Mouse (Mus musculus): ENCODE data around the gene Gm17428.

GRCm38 (mm10) chr14:54942479-54942878, 34.3 kb upstream of the Gm17428 start:
- TF ChIP-seq EP300 (IDR thresholded peaks at IDR 0.05) (no peak), CTCF (IDR thresholded peaks at IDR 0.05) (no peak)
